Mouse (Mus musculus) kidney, embryonic 16.5 days (tissue): ENCODE results near the gene Colca2. TPM values are rescaled to one million over a fixed set of nuclear protein-coding genes. Genes with fewer than 3 reads are reported as not detected.

Source experiments
- ATAC-seq: fragments of 200-750 bp; cut with Nextera tagmentation; 2 replicates; pipeline ENCODE4 v1.8.0; 2017; ENCODE audit warnings: moderate TSS enrichment; ENCODE audit not compliant: low FRiP score, low TSS enrichment
- H3K27ac ChIP-seq: fragments of 300-500 bp; sonication (generic); 2 replicates; pipeline ENCODE4 v1.5.1; 2014; ENCODE audit warnings: low read length
- H3K27me3 ChIP-seq: fragments of 300-500 bp; sonication (generic); 2 replicates; pipeline ENCODE4 v1.6.1; 2014; ENCODE audit warnings: low read length, control low read depth, mixed read lengths; ENCODE audit not compliant: insufficient read depth
- H3K36me3 ChIP-seq: fragments of 300-500 bp; sonication (generic); 2 replicates; pipeline ENCODE4 v1.6.1; 2014; ENCODE audit warnings: low read length, control low read depth, mixed read lengths; ENCODE audit not compliant: insufficient read depth
- H3K4me1 ChIP-seq: fragments of 300-500 bp; sonication (generic); 2 replicates; pipeline ENCODE4 v1.6.1; 2014; ENCODE audit warnings: low read length, control low read depth, mixed read lengths; ENCODE audit not compliant: insufficient read depth
- H3K4me2 ChIP-seq: fragments of 300-500 bp; sonication (generic); replicated peaks from 2 replicates; pipeline ENCODE4 v1.6.1; 2014; ENCODE audit warnings: low read depth, low read length
- H3K4me3 ChIP-seq: fragments of 300-500 bp; sonication (generic); 2 replicates; pipeline ENCODE4 v1.5.1; 2014; ENCODE audit warnings: mild to moderate bottlenecking, low read length
- H3K9ac ChIP-seq: fragments of 300-500 bp; sonication (generic); replicated peaks from 2 replicates; pipeline ENCODE4 v1.6.1; 2014; ENCODE audit warnings: low read length
- H3K9me3 ChIP-seq: fragments of 300-500 bp; sonication (generic); 2 replicates; pipeline ENCODE4 v1.6.1; 2016; ENCODE audit warnings: low read length, control low read depth
- WGBS: fragments of 180-500 bp; shearing (Covaris S2); extraction: QIAGEN DNeasy Blood & Tissue Kit; methylation state at CpG from one replicate; pipeline ENCODE4 v1.1.7; 2014; 5-methylcytosine and 5-hydroxymethylcytosine counted together
- polyA plus RNA-seq: library from polyadenylated mRNA; unstranded; fragments of >200 nt; fragmentation: Nextera tagmentation; extraction: Ambion mirVana; gene quantifications from 2 replicates; pipeline ENCODE4 v1.2.1, GENCODE M21; 2015

The Colca2 gene
- polyA plus RNA-seq, 1 experiment from 2014 or later = 4.4 TPM

GRCm38 (mm10) chr9:51230701-51231389 is 47.5 kb downstream of the Colca2 start:
- Histone ChIP-seq H3K9ac (no peak overlapping the region), H3K9me3 (no peaks in the 10 kb centered on the region), H3K27me3 (no peaks in the 10 kb centered on the region), H3K4me2 (no peak overlapping the region), H3K4me3 (no peak overlapping the region), H3K36me3 (no peaks in the 10 kb centered on the region), H3K4me1 (no peaks in the 10 kb centered on the region), H3K27ac (no peak overlapping the region)
- WGBS = 82% methylated on average over 4 of the region's 4 CpGs
- no peak for ATAC-seq

DNA sequence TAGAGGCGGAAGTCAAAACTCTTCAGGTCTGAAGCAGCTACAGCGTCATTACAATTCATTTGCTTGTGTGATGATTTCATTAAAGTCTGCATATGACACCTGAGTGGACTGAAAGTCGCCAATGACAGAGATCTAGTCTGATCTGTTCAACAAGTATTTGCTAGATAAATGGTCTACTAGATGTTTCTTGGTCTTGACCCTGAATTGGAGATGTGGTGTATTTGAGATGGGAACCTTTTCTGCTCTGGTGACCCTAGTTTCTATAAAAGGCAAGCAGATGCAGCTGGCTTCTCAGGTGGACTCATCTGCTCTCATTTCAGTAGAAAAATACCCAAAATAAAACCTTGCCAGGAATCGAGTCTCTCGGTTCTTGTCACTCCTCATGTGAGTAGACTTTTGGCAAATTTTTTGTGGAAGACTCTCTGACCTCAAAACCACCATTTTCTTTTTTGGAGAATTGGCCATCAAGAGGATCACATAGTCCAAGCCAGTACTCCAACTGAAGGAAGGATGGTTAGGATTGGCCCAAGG is 52.7 kb downstream of the Colca2 start:
- Histone ChIP-seq H3K36me3 (no peaks in the 10 kb centered on the region), H3K9me3 (no peaks in the 10 kb centered on the region), H3K4me3 (no peak overlapping the region), H3K9ac (no peak overlapping the region), H3K4me2 (no peak overlapping the region), H3K27me3 (no peaks in the 10 kb centered on the region), H3K27ac (no peak overlapping the region), H3K4me1 (no peaks in the 10 kb centered on the region)
- WGBS = 82% methylated on average over 5 of the region's 5 CpGs
- no peak for ATAC-seq

Other genes starting within 250 kb of the Colca2 start
- not detected in 2 replicates for gene Btg4, start 217.7 kb downstream of the Colca2 start, polyA plus RNA-seq
- gene Layn, start 201.5 kb downstream of the Colca2 start, polyA plus RNA-seq = 7.3 and 7.6 TPM in 2 replicates
- gene 4833427G06Rik, start 176.5 kb downstream of the Colca2 start, polyA plus RNA-seq = not detected in 2 replicates
- gene Gm32742, start 113.1 kb downstream of the Colca2 start, polyA plus RNA-seq = 0.01 and 0.03 TPM in 2 replicates
- gene Pou2af1, start 64.9 kb downstream of the Colca2 start, polyA plus RNA-seq = not detected in 2 replicates
- not detected in 2 replicates for gene 1810046K07Rik, start 50.3 kb upstream of the Colca2 start, polyA plus RNA-seq